Mouse (Mus musculus): ENCODE measurements around the gene Slc35d1.
"Not testable (repeated sequence)": the region's sequence is repeated elsewhere in the genome, so short reads cannot be mapped to it uniquely, and the experiment has no call there.

Slc35d1 gene

GRCm38 (mm10) chr4:103188786-103189640 lies 26.0 kb downstream of the Slc35d1 start:
- ATAC-seq (ENCODE audit: low TSS enrichment), result no peak

- no peak for ATAC-seq (ENCODE audit: low TSS enrichment)
Measured at GRCm38 (mm10) chr4:103180300-103180888, 34.6 kb downstream of the Slc35d1 start.

GRCm38 (mm10) chr4:103179581-103179980 lies 35.4 kb downstream of the Slc35d1 start:
- ATAC-seq (ENCODE audit: low TSS enrichment), result peak; percentile 42

DNA sequence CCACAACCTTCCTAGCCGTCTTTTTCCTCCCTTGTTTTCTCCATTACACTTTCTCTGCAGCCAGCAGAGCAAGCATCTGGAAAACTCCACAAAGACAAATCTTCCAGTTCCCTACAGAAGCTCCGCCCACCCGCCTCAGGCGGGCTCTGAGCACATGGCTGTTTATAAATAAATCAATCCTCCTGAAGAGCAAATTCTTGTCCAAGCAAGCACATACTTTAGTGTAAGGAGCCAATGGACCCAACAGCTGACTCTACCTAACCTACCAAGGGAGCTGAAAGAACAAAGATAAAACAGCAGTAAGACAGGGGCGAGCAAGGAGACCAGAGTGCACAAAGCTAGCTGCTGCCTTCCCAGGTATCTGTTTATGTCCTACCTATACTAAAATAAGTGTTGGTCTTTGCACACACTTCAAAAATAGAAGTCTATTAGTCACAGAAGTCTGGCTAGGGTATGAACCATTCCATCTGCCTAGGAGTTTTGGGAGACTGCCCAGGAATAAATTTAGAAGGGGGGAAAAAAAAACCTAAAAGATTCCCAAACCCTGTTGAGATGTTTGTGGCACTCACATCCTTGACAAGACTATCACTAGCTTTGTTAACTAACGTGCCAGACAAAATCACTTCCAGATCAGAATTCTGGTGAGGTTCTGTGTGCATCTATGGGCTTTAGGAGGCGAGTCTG lies 36.2 kb downstream of the Slc35d1 start:
- ATAC-seq (ENCODE audit: low TSS enrichment), result peak; percentile 62

DNA sequence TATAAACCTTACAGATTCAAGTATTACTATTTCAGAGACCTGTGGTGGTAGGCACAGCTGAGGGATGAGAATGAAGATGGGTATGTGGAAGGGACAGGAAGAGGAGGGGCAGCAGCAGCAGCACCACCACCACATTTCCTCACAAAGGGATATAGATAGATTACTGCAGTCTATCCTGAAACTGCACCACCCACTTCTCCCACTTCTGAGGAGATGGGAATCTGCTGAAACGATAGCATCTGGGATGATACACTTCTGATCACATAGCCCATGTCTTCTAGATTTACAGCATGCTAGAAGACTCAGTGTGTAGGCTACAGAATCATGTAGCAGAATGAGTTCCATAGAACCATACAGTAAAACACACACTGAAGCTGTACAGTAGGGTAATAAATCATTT lies 37.3 kb downstream of the Slc35d1 start:
- ATAC-seq (ENCODE audit: low TSS enrichment), result peak; percentile 21

DNA sequence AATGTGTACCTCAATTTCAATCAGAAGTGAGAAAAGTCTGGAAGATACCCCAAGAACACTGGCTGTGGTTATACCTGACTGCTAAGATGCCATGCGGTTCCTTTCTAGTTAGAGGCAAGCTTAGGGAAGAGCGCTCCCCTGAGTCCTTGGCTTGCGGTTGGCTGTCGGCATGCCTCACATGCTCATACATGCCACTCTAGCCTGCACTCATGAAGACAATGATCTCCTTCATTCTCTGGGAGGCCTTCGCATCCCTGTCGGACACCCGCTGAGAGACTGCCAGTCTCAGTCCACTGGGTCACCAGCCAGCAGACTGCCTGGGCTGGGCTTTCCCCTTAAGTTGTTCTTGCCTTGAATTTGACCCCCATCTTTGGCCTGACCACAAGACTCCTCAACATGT lies 41.0 kb downstream of the Slc35d1 start:
- ATAC-seq (ENCODE audit: low TSS enrichment), result no peak

DNA sequence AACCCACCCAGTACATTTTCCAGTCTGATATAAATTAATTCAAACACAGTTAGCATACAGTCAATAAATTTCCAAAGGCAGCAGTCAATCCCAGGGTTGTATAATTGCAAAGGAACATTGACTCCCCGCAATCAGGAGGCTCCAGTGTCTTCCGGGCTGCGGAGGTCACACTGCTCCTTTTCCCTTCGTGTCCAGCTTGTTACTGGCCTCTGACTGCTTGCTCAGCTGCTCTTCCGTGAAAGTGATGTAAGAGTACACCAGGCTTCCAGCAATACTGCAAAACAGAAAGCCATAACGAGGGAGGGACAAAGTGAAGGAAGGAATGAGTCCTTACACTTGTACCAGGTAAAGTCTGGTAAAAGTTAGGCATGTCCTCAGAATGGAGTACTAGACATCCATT lies 41.5 kb downstream of the Slc35d1 start:
- ATAC-seq (ENCODE audit: low TSS enrichment), result no peak

DNA sequence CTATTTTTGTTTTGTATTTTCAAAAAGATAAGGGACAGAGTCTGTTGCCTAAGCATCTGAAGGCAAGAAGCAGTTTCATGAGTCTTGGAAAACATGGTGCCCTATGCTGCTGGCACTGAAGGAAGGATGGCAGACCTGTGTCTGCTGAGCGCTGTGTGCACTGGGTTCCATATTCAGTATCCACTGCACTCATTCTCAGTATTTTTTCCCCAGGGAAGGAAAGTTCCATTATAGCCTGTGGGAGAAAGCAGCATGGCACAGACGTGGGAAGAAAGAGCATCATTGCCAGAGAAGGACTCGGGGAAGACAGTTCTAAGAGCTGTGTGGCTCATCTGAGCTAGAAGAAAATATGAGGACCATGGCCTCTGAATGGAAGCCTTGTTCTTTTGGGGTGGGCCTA lies 43.7 kb downstream of the Slc35d1 start:
- peak; percentile 96 for ATAC-seq (ENCODE audit: low TSS enrichment)

- not testable (repeated sequence) for ATAC-seq (ENCODE audit: low TSS enrichment)
Measured at GRCm38 (mm10) chr4:103166198-103166597, 48.8 kb downstream of the Slc35d1 start.

GRCm38 (mm10) chr4:103158781-103159180 lies 56.2 kb downstream of the Slc35d1 start:
- no peak for ATAC-seq (ENCODE audit: low TSS enrichment)

GRCm38 (mm10) chr4:103151946-103152345 lies 63.0 kb downstream of the Slc35d1 start:
- ATAC-seq (ENCODE audit: low TSS enrichment), result no peak

DNA sequence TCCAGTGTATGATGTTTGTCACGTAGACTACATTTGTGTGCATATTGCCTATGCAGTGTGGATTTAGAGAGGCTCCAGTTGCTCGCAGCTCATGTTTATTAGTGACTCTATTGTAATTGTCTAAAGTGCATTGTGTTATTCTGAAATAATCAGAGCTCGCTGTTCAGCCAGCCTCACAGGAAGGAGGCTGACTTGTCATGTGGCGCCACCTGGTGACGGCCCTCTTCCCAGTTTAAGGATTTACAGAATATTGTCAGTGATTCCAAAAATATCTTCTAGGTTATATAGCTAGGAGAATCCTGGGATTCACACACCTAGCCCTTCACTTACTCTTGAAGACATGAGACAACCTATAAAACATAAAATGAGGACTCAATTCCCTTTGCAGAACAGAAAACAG lies 68.6 kb downstream of the Slc35d1 start:
- ATAC-seq (ENCODE audit: low TSS enrichment), result peak; percentile 89

DNA sequence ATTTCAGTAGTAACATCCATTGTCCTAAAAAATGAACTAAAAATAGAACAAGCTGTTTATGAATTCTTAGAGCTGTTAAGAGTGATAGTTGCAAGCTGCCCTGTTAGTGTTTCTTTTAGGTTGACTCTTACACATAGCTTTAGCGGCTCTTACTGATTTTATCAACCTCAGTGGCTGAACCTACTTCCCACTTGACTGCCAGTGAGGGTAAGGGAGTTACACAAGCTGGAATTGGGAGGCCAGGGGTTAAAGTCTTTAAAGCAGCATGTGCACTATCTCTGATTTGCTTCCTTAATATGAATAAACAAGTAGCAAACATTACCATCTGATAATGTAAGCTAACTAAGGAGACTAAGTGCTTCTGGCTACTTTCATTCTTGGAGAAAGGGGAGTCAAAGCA lies 78.0 kb downstream of the Slc35d1 start:
- no peak for ATAC-seq (ENCODE audit: low TSS enrichment)

- ATAC-seq (ENCODE audit: low TSS enrichment), result no peak
Measured at GRCm38 (mm10) chr4:103126533-103126932, 88.4 kb downstream of the Slc35d1 start.

GRCm38 (mm10) chr4:103123606-103124005 lies 91.4 kb downstream of the Slc35d1 start:
- ATAC-seq (ENCODE audit: low TSS enrichment), result no peak

- ATAC-seq (ENCODE audit: low TSS enrichment), result no peak
Measured at GRCm38 (mm10) chr4:103123086-103123485, 91.9 kb downstream of the Slc35d1 start.

GRCm38 (mm10) chr4:103120874-103121389 lies 94.0 kb downstream of the Slc35d1 start:
- no peak for ATAC-seq (ENCODE audit: low TSS enrichment)
